Mouse (Mus musculus) urinary bladder, postnatal 4 days (tissue): ENCODE measurements around the gene Gm13693.
"Not testable (repeated sequence)": the region's sequence is repeated elsewhere in the genome, so short reads cannot be mapped to it uniquely, and the experiment has no call there.

Experiments
- DNase-seq, 2 experiments: peaks; one replicate each; pipeline ENCODE4 v3.0.0; 2021 to 2022; ENCODE audit warnings: low spot score in 2 of 2

Gm13693 gene

DNA sequence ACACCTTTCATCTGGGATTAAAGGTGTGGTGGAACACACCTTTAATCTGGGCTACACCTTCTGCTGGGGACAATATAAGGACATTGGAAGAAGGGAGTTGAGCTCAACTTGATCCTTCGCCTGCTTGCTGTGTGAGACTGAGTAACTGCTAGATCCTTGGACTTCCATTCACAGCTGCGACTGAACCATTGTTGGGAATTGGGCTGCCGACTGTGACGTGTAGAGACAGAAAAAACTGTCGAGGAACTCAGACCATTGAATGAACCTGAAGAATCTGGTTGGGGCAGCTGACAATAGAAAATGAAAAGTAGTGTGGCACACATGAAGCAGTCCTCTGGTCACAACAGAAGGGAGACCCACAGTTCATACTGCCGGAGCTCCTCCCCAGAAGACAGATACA, at the start of gene Gm13693:
Gene Gm13693 (plus strand): TSS at position 301 of the 400 bp plus-strand sequence.
- not testable (repeated sequence) for DNase-seq

DNA sequence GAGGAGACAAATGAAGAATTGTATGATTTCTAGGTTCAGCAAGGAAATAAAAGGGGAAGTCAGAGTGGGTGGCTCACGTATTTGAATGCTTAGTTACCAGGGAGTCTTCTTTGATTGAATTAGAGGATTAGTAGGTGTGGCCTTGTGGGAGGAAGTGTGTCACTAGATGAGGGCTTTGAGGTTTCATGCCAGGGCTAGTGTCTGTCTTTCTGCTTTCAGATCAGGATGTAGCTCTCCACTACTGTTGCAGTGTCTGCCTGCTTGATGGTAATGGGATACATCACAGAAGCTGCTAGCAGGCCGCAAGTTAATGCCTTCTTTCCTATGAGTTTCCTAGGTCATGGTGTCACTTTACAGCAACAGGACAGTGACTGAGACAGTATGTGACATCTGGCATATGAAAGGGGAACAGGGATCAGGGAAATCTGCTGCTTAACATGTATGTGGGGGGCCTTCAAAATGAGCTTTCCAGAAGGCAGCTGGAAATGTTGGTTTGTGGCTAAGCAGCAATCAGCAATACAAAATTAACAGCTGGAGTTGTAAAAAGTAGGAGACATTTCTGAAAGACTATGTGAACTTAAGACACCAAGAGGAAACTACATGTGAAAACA, 31.7 kb upstream of the Gm13693 start:
- DNase-seq = no peak

GRCm38 (mm10) chr2:83940931-83941361, 20.4 kb upstream of the Gm13693 start, which contains the start of gene Zswim2:
Gene Zswim2, minus strand, starts transcription at chr2:83941228.
- DNase-seq = no peak

DNA sequence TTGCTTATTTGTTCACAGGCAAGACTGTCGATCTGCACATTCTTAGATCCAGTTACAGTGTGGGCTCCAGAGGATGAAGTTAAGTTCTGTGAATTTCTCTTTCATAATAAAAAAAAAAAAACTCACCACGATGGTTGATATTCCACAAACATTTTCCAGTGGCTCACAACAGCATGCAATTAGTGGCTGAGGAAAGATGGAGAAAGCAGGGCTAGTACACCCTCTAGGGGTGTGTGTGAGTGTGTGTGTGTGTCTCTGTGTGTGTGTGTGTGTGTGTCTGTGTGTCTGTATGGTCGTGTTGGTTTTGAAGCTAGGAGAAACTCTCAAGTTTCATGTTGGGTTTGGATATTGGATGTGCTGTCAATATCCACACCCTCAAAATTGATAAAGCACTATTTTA, 19.9 kb upstream of the Gm13693 start:
- DNase-seq = no peak

DNA sequence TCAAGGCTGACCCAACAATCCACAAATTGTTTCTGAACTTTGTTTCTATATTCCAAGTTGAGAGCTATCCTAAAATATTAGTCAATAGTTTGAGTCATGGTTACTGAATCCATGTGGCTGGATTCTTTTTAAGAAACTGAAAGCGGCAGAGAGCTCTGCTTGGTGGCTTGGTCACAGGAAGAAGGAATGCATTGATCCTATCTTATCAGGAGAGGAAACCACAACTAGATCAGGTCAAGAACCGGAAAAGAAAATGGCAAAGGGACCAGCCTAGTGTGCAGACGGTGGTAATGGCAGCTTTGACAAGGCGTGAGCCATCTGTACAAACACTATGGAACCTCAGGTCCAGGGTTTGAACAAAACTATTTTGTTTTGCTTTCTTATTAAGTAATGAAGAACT, 19.5 kb upstream of the Gm13693 start:
- DNase-seq = no peak

GRCm38 (mm10) chr2:83955393-83955792, 5.9 kb upstream of the Gm13693 start, which contains the start of gene Gm13698:
Gene Gm13698, plus strand, starts transcription at chr2:83955693.
- not testable (repeated sequence) for DNase-seq

- not testable (repeated sequence) for DNase-seq
These were observed 5.7 kb downstream of the Gm13693 start, which contains the start of gene Gm13695 for GRCm38 (mm10) chr2:83967013-83967412. Gene Gm13695, plus strand, starts transcription at chr2:83967313.

GRCm38 (mm10) chr2:83972823-83973222, 11.5 kb downstream of the Gm13693 start, which contains the start of gene Gm13696:
Gene Gm13696, plus strand, starts transcription at chr2:83973123.
- DNase-seq = not testable (repeated sequence)

DNA sequence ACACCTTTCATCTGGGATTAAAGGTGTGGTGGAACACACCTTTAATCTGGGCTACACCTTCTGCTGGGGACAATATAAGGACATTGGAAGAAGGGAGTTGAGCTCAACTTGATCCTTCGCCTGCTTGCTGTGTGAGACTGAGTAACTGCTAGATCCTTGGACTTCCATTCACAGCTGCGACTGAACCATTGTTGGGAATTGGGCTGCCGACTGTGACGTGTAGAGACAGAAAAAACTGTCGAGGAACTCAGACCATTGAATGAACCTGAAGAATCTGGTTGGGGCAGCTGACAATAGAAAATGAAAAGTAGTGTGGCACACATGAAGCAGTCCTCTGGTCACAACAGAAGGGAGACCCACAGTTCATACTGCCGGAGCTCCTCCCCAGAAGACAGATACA, 17.3 kb downstream of the Gm13693 start, which contains the start of gene Gm13694:
Gene Gm13694 (plus strand): TSS at position 301 of the 400 bp plus-strand sequence.
- not testable (repeated sequence) for DNase-seq

GRCm38 (mm10) chr2:83984443-83984842, 23.1 kb downstream of the Gm13693 start, which contains the start of gene Gm13697:
Gene Gm13697, plus strand, starts transcription at chr2:83984743.
- not testable (repeated sequence) for DNase-seq

DNA sequence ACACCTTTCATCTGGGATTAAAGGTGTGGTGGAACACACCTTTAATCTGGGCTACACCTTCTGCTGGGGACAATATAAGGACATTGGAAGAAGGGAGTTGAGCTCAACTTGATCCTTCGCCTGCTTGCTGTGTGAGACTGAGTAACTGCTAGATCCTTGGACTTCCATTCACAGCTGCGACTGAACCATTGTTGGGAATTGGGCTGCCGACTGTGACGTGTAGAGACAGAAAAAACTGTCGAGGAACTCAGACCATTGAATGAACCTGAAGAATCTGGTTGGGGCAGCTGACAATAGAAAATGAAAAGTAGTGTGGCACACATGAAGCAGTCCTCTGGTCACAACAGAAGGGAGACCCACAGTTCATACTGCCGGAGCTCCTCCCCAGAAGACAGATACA, 28.9 kb downstream of the Gm13693 start, which contains the start of gene Gm13691:
Gene Gm13691 (plus strand): TSS at position 301 of the 400 bp plus-strand sequence.
- DNase-seq = not testable (repeated sequence)

DNA sequence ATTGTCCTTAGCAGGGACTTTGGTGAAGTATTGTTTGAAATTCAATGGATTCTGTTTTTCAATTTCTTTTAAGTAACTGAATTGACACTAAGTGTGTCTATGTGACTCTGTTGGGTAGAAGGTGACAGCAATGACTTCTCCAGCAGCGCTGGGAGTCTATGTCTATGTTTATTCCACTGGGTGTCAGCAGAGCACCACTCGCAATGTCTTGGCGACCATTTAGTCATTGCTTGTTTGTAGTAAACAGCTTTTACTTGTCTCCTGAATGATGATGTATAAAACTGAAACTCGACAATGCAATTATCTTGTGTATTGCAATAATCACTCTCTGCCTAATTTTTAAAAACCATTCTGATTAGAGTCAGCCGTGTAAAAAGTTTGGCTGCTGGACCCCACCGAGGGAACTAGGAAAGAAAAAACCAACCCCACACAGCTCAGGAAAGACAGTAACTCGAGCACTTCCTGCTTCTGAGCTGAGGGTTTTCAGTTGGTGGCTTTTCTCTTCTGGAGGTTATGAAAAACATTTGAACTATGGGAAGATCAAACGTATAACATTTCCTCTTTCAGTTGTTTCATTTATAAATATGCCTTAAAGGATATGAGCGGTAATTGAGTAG, 32.4 kb downstream of the Gm13693 start:
- not testable (repeated sequence) for DNase-seq

DNA sequence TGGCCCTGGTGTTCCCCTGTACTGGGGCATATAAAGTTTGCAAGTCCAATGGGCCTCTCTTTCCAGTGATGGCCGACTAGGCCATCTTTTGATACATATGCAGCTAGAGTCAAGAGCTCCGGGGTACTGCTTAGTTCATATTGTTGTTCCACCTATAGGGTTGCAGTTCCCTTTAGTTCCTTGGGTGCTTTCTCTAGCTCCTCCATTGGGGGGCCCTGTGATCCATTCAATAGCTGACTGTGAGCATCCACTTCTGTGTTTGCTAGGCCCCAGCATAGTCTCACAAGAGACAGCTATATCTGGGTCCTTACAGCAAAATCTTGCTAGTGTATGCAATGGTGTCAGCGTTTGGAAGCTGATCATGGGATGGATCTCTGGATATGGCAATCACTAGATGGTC, 33.2 kb downstream of the Gm13693 start:
- DNase-seq = not testable (repeated sequence)

DNA sequence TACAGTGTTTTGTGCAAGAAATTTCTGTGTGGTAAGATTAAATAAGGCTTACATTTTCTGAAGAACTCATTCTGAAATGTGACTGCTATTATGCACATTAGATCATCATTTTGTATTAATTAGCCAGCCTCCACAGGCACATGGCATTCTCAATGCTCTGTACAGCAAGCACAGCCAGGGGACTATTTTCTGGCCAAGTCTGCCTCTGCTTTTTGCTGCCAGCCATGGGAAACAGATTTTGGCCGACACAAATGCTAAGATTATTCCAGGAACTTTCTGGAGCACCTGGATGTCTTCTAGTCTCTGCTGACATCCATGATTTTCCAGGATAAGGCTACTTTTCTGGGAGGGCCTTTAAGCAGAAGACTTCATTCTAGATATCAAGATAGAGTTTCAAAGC, 47.6 kb downstream of the Gm13693 start:
- no peak for DNase-seq

GRCm38 (mm10) chr2:84009818-84010217, 48.5 kb downstream of the Gm13693 start:
- no peak for DNase-seq
